1 mouse cellular context compared by ENCODE assay signal in genomic region chr12:110889036-110890020, GRCm38 (mm10).
A peak's percentile ranks its signal among the peaks of the same experiment; 100 is the strongest.
TF ChIP-seq lines count a peak whose summit lies in the region.

Cinp (minus strand) TSS chr12:110889145.
Tecpr2 (plus strand) TSS chr12:110889264.

TF ChIP-seq in MEL, 35 proteins besides CTCF, POLR2A, EP300 and RAD21 (continued from another document):
- TF ChIP-seq E2F4 (IDR thresholded peaks at IDR 0.05; ENCODE audit: borderline replicate concordance, low read depth, low read length) = no peak; the same call in 1 of the 2 replicates
- TF ChIP-seq MAZ (IDR thresholded peaks at IDR 0.05; ENCODE audit: low read depth, low read length) = peak; percentile 84; the same call in 1 of the 2 replicates
- TF ChIP-seq MYB (IDR thresholded peaks at IDR 0.05; ENCODE audit: low read depth, low read length) = no peak
- TF ChIP-seq NELFE (IDR thresholded peaks at IDR 0.05; ENCODE audit: low read depth, low read length) = peak; percentile 90
- peak; percentile 94 for TF ChIP-seq MXI1 (IDR thresholded peaks at IDR 0.05; ENCODE audit: low read depth, low read length)
- TF ChIP-seq ELF1 (IDR thresholded peaks at IDR 0.05; ENCODE audit: low read depth, low read length) = peak; percentile 91
- TF ChIP-seq ZNF384 (IDR thresholded peaks at IDR 0.05; ENCODE audit: low read depth, low read length) = no peak
- peak; percentile 79; the same call in 1 of the 2 replicates for TF ChIP-seq MAX (IDR thresholded peaks at IDR 0.05; ENCODE audit: low read length)
- TF ChIP-seq ZC3H11A (IDR thresholded peaks at IDR 0.05; ENCODE audit: low read depth, low read length) = no peak
- no peak for TF ChIP-seq GATA1 (IDR thresholded peaks at IDR 0.05; ENCODE audit: low read depth, low read length)
- peak; percentile 93 for TF ChIP-seq HCFC1 (IDR thresholded peaks at IDR 0.05; ENCODE audit: low read depth, low read length)
- no peak for TF ChIP-seq MAFK (IDR thresholded peaks at IDR 0.05; ENCODE audit: borderline replicate concordance, low read depth, low read length)
- TF ChIP-seq NRF1 (IDR thresholded peaks at IDR 0.05; ENCODE audit: insufficient read depth, low read depth, low read length, poor library complexity, severe bottlenecking) = no peak
- TF ChIP-seq GABPA (IDR thresholded peaks at IDR 0.05; ENCODE audit: low read depth, low read length) = no peak
TF ChIP-seq in MEL: peak in this region for 15.
